In the genomic region with DNA sequence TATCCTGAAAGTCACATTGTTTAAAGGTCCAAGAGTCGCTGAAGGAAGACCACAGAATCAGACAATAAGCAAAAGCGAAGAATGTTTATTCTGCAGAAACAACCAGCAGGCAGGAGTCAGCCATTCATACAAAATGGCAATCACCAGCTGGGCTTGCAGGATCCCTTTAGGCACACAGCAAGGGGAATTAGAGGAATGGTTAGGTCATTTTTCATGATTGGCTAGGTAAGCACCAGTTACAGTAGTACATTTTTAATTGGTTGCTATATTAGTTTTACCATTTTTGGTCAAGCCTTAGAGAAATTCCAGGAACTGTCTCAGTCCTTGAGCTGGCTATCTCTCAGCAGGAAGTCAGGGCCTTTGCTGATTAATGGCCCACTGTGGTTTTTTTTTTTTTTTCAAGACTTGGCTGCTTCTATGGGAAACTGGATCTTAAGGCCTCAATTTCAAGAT, we compare ENCODE assay signal across 14 mouse cellular contexts. TPM values are rescaled to one million over a fixed set of nuclear protein-coding genes. Genes with fewer than 3 reads are reported as not detected.
DNase-seq lines count a peak whose midpoint lies in the region; ATAC-seq and TF ChIP-seq lines count a peak whose summit lies in the region.
"Had no signal": no experiment of that assay in that cellular context is flagged by ENCODE, and none has a peak within 500 bp of the region (broad histone marks: within the 10 kb centered on the region; RNA-seq: fewer than 3 reads in every experiment).

No protein-coding gene starts in this region.

- ATAC-seq in lung, embryonic 15.5 days (ENCODE audit: borderline replicate concordance, extremely low read depth, low FRiP score, low TSS enrichment), result no peak
- ATAC-seq in intestine, embryonic 16.5 days, result 0 out of 2 replicates have a peak, but pooled peaks have one; percentile 28

- H3K27me3 ChIP-seq in heart, embryonic 10.5 days (ENCODE audit: insufficient read depth, poor library complexity, severe bottlenecking), result no peaks in the 10 kb centered on the region
- no peaks in the 10 kb centered on the region for H3K27me3 ChIP-seq in lung, embryonic 15.5 days
- H3K27me3 ChIP-seq in intestine, embryonic 16.5 days (replicated peaks; ENCODE audit: control insufficient read depth, insufficient read depth, low read length), result no peaks in the 10 kb centered on the region
- no peaks in the 10 kb centered on the region for H3K27me3 ChIP-seq in myocyte (ENCODE audit: control insufficient read depth, insufficient read depth, insufficient read length)
- H3K27me3 ChIP-seq: embryonic facial prominence, embryonic 12.5 days; hindbrain, embryonic 15.5 days; stomach, embryonic 15.5 days had no signal

- no peak overlapping the region for H3K9ac ChIP-seq in lung, embryonic 15.5 days
- H3K9ac ChIP-seq in intestine, embryonic 16.5 days (ENCODE audit: low read depth, low read length), result no peak overlapping the region
- H3K9ac ChIP-seq: embryonic facial prominence, embryonic 12.5 days; hindbrain, embryonic 15.5 days; stomach, embryonic 15.5 days had no signal

- DNase-seq in heart, adult 8-10 months (ENCODE audit: low spot score), result peak; percentile 6
- no peak for DNase-seq in heart, embryonic 10.5 days (ENCODE audit: low spot score)
- DNase-seq in lung, postnatal 36 days, result no peak
- no peak for DNase-seq in left cerebral cortex, adult 18-20 months (ENCODE audit: low spot score in 2 of 2)
- no peak for DNase-seq in neural tube, embryonic 10.5 days (ENCODE audit: extremely low spot score, low spot score)
- DNase-seq: layer of hippocampus, postnatal 36 days; lung, postnatal 10 days; right cerebral cortex, adult 18-20 months had no signal

- H3ac ChIP-seq in myocyte (ENCODE audit: control insufficient read depth, insufficient read length), result no peak overlapping the region

- no peak overlapping the region for H3K4me3 ChIP-seq in heart, embryonic 10.5 days
- H3K4me3 ChIP-seq in lung, embryonic 15.5 days, result no peak overlapping the region
- no peak overlapping the region for H3K4me3 ChIP-seq in intestine, embryonic 16.5 days (ENCODE audit: low read length)
- H3K4me3 ChIP-seq in myocyte, result no peak overlapping the region
- H3K4me3 ChIP-seq: embryonic facial prominence, embryonic 12.5 days; hindbrain, embryonic 15.5 days; stomach, embryonic 15.5 days had no signal

- H3K4me1 ChIP-seq in heart, embryonic 10.5 days, result no peaks in the 10 kb centered on the region
- H3K4me1 ChIP-seq in lung, embryonic 15.5 days, result no peaks in the 10 kb centered on the region; the same call in 1 of the 2 replicates
- H3K4me1 ChIP-seq in intestine, embryonic 16.5 days (ENCODE audit: control insufficient read depth, insufficient read depth, low read length), result no peaks in the 10 kb centered on the region
- H3K4me1 ChIP-seq: embryonic facial prominence, embryonic 12.5 days; hindbrain, embryonic 15.5 days; stomach, embryonic 15.5 days had no signal

- 58% methylated on average over 2 of the region's 2 CpGs for WGBS in heart, embryonic 10.5 days
- 47% methylated on average over 2 of the region's 2 CpGs for WGBS in lung, embryonic 15.5 days
- 72% methylated on average over 2 of the region's 2 CpGs for WGBS in intestine, embryonic 16.5 days

- TF ChIP-seq POLR2A in myocyte (IDR thresholded peaks at IDR 0.05; ENCODE audit: insufficient read length, low read depth), result no peak

- no peak overlapping the region for H3K4me2 ChIP-seq in lung, embryonic 15.5 days
- H3K4me2 ChIP-seq in intestine, embryonic 16.5 days (ENCODE audit: low read depth, low read length), result no peak overlapping the region
- no peak overlapping the region for H3K4me2 ChIP-seq in myocyte (ENCODE audit: low read depth)
- H3K4me2 ChIP-seq: embryonic facial prominence, embryonic 12.5 days; hindbrain, embryonic 15.5 days; stomach, embryonic 15.5 days had no signal

- no peaks in the 10 kb centered on the region for H3K79me2 ChIP-seq in myocyte (ENCODE audit: control insufficient read depth, insufficient read depth)

- H3K36me3 ChIP-seq in heart, embryonic 10.5 days, result peaks cover 5% of the 10 kb centered on the region
- H3K36me3 ChIP-seq in lung, embryonic 15.5 days, result no peaks in the 10 kb centered on the region
- no peaks in the 10 kb centered on the region for H3K36me3 ChIP-seq in intestine, embryonic 16.5 days (ENCODE audit: control insufficient read depth, insufficient read depth, low read length)
- H3K36me3 ChIP-seq in myocyte (ENCODE audit: control insufficient read depth, insufficient read depth), result no peaks in the 10 kb centered on the region
- H3K36me3 ChIP-seq: embryonic facial prominence, embryonic 12.5 days; hindbrain, embryonic 15.5 days; stomach, embryonic 15.5 days had no signal

- no peak overlapping the region; the same call in 1 of the 2 replicates for H3K27ac ChIP-seq in heart, embryonic 10.5 days
- peak overlapping the region; percentile 16; the same call in 1 of the 2 replicates for H3K27ac ChIP-seq in lung, embryonic 15.5 days
- no peak overlapping the region for H3K27ac ChIP-seq in intestine, embryonic 16.5 days (ENCODE audit: low read length)
- H3K27ac ChIP-seq: embryonic facial prominence, embryonic 12.5 days; hindbrain, embryonic 15.5 days; stomach, embryonic 15.5 days had no signal

- H3K9me3 ChIP-seq in heart, embryonic 10.5 days, result no peaks in the 10 kb centered on the region
- no peaks in the 10 kb centered on the region for H3K9me3 ChIP-seq in lung, embryonic 15.5 days
- no peaks in the 10 kb centered on the region for H3K9me3 ChIP-seq in intestine, embryonic 16.5 days (ENCODE audit: control insufficient read depth, low read length)
- H3K9me3 ChIP-seq: embryonic facial prominence, embryonic 12.5 days; hindbrain, embryonic 15.5 days; stomach, embryonic 15.5 days had no signal

TF ChIP-seq in myocyte, 11 proteins besides CTCF, POLR2A, EP300 and RAD21:
- TF ChIP-seq MAX (IDR thresholded peaks at IDR 0.05; ENCODE audit: low read depth) (no peak), MYOD1 (IDR thresholded peaks at IDR 0.05; ENCODE audit: control insufficient read depth in 1 of 3, insufficient read length in 2 of 3, low read depth in 2 of 3) (no peak), SRF (IDR thresholded peaks at IDR 0.05; ENCODE audit: control insufficient read depth, insufficient read length, low read depth) (peak; percentile 72), MYOG (IDR thresholded peaks at IDR 0.05; ENCODE audit: control insufficient read depth in 1 of 3, insufficient read depth in 1 of 3, insufficient read length in 2 of 3, low read depth in 2 of 3) (no peak), POLR2AphosphoS2 (IDR thresholded peaks at IDR 0.05; ENCODE audit: insufficient read length, low read depth) (no peak)
TF ChIP-seq in myocyte: peak in this region for 1.

RNA-seq across cellular contexts. Expression of gene Zranb3, which starts 33.9 kb away (rescaled TPM):
- 1 to 10 TPM; 3.5 to 5.7 (median 5.3) TPM for total RNA-seq in heart, adult 8-10 months (2022)
- 8.4 and 11.7 TPM in 2 replicates for polyA plus RNA-seq in heart, embryonic 10.5 days (2016; fragmentation: Nextera tagmentation; extraction: Ambion mirVana)
- polyA plus RNA-seq in lung, embryonic 15.5 days (2015; fragmentation: Nextera tagmentation; extraction: Ambion mirVana), result 10.0 and 10.1 TPM in 2 replicates
- 4.6 and 5.4 TPM in 2 replicates for polyA plus RNA-seq in intestine, embryonic 16.5 days (2015; fragmentation: Nextera tagmentation; extraction: Ambion mirVana)
- 1.6 TPM for polyA plus RNA-seq in myocyte (2012; fragmentation: generic; extraction: Trizol)
- total RNA-seq in left cerebral cortex, adult 18-20 months (2021), result 1 to 10 TPM; 6.9 to 7.4 TPM

RNA-seq across cellular contexts. Expression of gene R3hdm1, which starts 34.1 kb away (rescaled TPM):
- total RNA-seq in heart, adult 8-10 months (2022), result 10 to 100 TPM; 47.7 to 53.2 (median 48.9) TPM
- polyA plus RNA-seq in heart, embryonic 10.5 days (2016; fragmentation: Nextera tagmentation; extraction: Ambion mirVana), result 53.1 and 62.3 TPM in 2 replicates
- 55.6 and 59.7 TPM in 2 replicates for polyA plus RNA-seq in lung, embryonic 15.5 days (2015; fragmentation: Nextera tagmentation; extraction: Ambion mirVana)
- polyA plus RNA-seq in intestine, embryonic 16.5 days (2015; fragmentation: Nextera tagmentation; extraction: Ambion mirVana), result 38.9 and 44.0 TPM in 2 replicates
- polyA plus RNA-seq in myocyte (2012; fragmentation: generic; extraction: Trizol), result 32.6 TPM
- total RNA-seq in left cerebral cortex, adult 18-20 months (2021), result 100 to 1,000 TPM; 409 to 438 TPM
